Mouse (Mus musculus) thymus, adult 18-20 months (tissue): ENCODE results near the gene 1700023F06Rik.

Experiments
- DNase-seq, 2 experiments: peaks; one replicate each; pipeline ENCODE4 v3.0.0; 2022; ENCODE audit warnings: mixed read lengths in 2 of 2

1700023F06Rik gene

GRCm38 (mm10) chr11:103208458-103208857, at the start of gene 1700023F06Rik:
Gene 1700023F06Rik, minus strand, starts transcription at chr11:103208558.
- DNase-seq: no peak

- DNase-seq: no peak
These were observed 49.7 kb upstream of the 1700023F06Rik start for GRCm38 (mm10) chr11:103257938-103258481.

GRCm38 (mm10) chr11:103253605-103254004, 45.2 kb upstream of the 1700023F06Rik start:
- DNase-seq: no peak

GRCm38 (mm10) chr11:103252380-103252779, 44.0 kb upstream of the 1700023F06Rik start:
- DNase-seq: no peak

GRCm38 (mm10) chr11:103250324-103250723, 42.0 kb upstream of the 1700023F06Rik start:
- no peak for DNase-seq

GRCm38 (mm10) chr11:103249509-103249908, 41.2 kb upstream of the 1700023F06Rik start:
- DNase-seq: no peak

GRCm38 (mm10) chr11:103248837-103249236, 40.5 kb upstream of the 1700023F06Rik start:
- no peak for DNase-seq

- no peak for DNase-seq
These were observed 39.3 kb upstream of the 1700023F06Rik start for GRCm38 (mm10) chr11:103247504-103248177.

GRCm38 (mm10) chr11:103246731-103247290, 38.5 kb upstream of the 1700023F06Rik start:
- DNase-seq: no peak

GRCm38 (mm10) chr11:103246081-103246730, 37.8 kb upstream of the 1700023F06Rik start:
- DNase-seq: no peak

- no peak for DNase-seq
These were observed 36.5 kb upstream of the 1700023F06Rik start for GRCm38 (mm10) chr11:103244856-103245255.

GRCm38 (mm10) chr11:103240740-103241139, 32.4 kb upstream of the 1700023F06Rik start:
- no peak for DNase-seq

- DNase-seq: no peak
These were observed 29.4 kb upstream of the 1700023F06Rik start for GRCm38 (mm10) chr11:103237757-103238156.

GRCm38 (mm10) chr11:103236903-103237302, 28.5 kb upstream of the 1700023F06Rik start:
- DNase-seq: no peak

GRCm38 (mm10) chr11:103236431-103236830, 28.1 kb upstream of the 1700023F06Rik start:
- DNase-seq: no peak

- no peak for DNase-seq
These were observed 27.3 kb upstream of the 1700023F06Rik start for GRCm38 (mm10) chr11:103235702-103236101.

- DNase-seq: no peak
These were observed 26.1 kb upstream of the 1700023F06Rik start for GRCm38 (mm10) chr11:103234447-103234846.

GRCm38 (mm10) chr11:103232966-103233365, 24.6 kb upstream of the 1700023F06Rik start:
- peak; percentile 55 to 67 for DNase-seq

GRCm38 (mm10) chr11:103231367-103231766, 23.0 kb upstream of the 1700023F06Rik start:
- DNase-seq: no peak

GRCm38 (mm10) chr11:103230626-103231025, 22.3 kb upstream of the 1700023F06Rik start:
- no peak for DNase-seq

- DNase-seq: no peak
These were observed 21.2 kb upstream of the 1700023F06Rik start for GRCm38 (mm10) chr11:103229608-103230007.

GRCm38 (mm10) chr11:103223951-103224456, 15.6 kb upstream of the 1700023F06Rik start:
- no peak for DNase-seq

GRCm38 (mm10) chr11:103223444-103223843, 15.1 kb upstream of the 1700023F06Rik start:
- no peak for DNase-seq
